Mouse (Mus musculus) heart, embryonic 16.5 days (tissue): ENCODE results near the gene Fkbp11. TPM values are rescaled to one million over a fixed set of nuclear protein-coding genes. Genes with fewer than 3 reads are reported as not detected.
A peak's percentile ranks its signal among the peaks of the same experiment; 100 is the strongest.

Experiments
- ATAC-seq: fragments of 200-750 bp; cut with Nextera tagmentation; replicated peaks from 2 replicates; pipeline ENCODE4 v1.8.0; 2017; ENCODE audit warnings: moderate number of reproducible peaks; ENCODE audit not compliant: insufficient read depth, low FRiP score; ENCODE audit errors: extremely low read depth
- H3K27ac ChIP-seq: fragments of 300-500 bp; sonication (generic); 2 replicates; pipeline ENCODE4 v1.5.1; 2014; ENCODE audit warnings: mild to moderate bottlenecking, low read length, control low read depth, moderate library complexity
- H3K27me3 ChIP-seq: fragments of 300-500 bp; sonication (generic); 2 replicates; pipeline ENCODE4 v1.6.1; 2014; ENCODE audit warnings: low read length, mixed read lengths; ENCODE audit not compliant: control insufficient read depth, insufficient read depth
- H3K36me3 ChIP-seq: fragments of 300-500 bp; sonication (generic); 2 replicates; pipeline ENCODE4 v1.6.1; 2014; ENCODE audit not compliant: control insufficient read depth, insufficient read depth
- H3K4me1 ChIP-seq: fragments of 300-500 bp; sonication (generic); 2 replicates; pipeline ENCODE4 v1.6.1; 2014; ENCODE audit warnings: low read length, mixed read lengths; ENCODE audit not compliant: control insufficient read depth, insufficient read depth
- H3K4me2 ChIP-seq: fragments of 300-500 bp; sonication (generic); 2 replicates; pipeline ENCODE4 v1.6.1; 2014; ENCODE audit warnings: low read depth, mild to moderate bottlenecking, control low read depth, low read length
- H3K4me3 ChIP-seq: fragments of 300-500 bp; sonication (generic); 2 replicates; pipeline ENCODE4 v1.5.1; 2014; ENCODE audit warnings: mild to moderate bottlenecking, control low read depth, low read length
- H3K9ac ChIP-seq: fragments of 300-500 bp; sonication (generic); 2 replicates; pipeline ENCODE4 v1.6.1; 2014; ENCODE audit warnings: low read length, control low read depth
- H3K9me3 ChIP-seq: fragments of 300-500 bp; sonication (generic); replicated peaks from 2 replicates; pipeline ENCODE4 v1.6.1; 2016; ENCODE audit warnings: low read length; ENCODE audit not compliant: control insufficient read depth
- WGBS: fragments of 180-500 bp; shearing (Covaris S2); extraction: QIAGEN DNeasy Blood & Tissue Kit; methylation state at CpG from one replicate; pipeline ENCODE4 v1.1.7; 2014; 5-methylcytosine and 5-hydroxymethylcytosine counted together
- polyA plus RNA-seq: library from polyadenylated mRNA; unstranded; fragments of >200 nt; fragmentation: Nextera tagmentation; extraction: Ambion mirVana; gene quantifications from 2 replicates; pipeline ENCODE4 v1.2.1, GENCODE M21; 2015

Fkbp11 gene
- polyA plus RNA-seq, 1 experiment from 2014 or later = 23.0 TPM

DNA sequence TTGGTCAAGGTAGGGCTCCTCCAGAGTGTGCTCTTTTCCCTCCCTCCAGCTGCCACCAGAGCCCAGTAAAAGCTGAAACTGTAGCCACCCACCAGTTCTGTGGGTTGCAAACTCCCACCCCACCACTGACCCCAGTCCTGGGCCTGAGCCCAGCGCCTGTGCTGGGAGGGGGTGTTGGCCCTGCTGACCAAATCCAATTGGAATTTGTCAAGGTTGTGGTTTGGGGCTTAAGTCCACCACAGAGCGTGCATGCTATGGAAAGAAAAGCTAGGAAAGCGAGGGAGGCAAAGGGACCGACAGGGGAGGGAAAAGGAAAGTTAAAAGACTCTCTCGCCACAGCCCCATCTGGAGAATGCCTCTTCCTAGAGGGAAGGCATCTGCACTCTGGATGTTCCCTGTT, 40.3 kb upstream of the Fkbp11 start:
- no peaks in the 10 kb centered on the region for H3K36me3 ChIP-seq
- H3K4me1 ChIP-seq = peaks cover 6% of the 10 kb centered on the region
- no peaks in the 10 kb centered on the region for H3K9me3 ChIP-seq
- no peak for ATAC-seq
- no peak overlapping the region for H3K9ac ChIP-seq
- no peak overlapping the region for H3K4me3 ChIP-seq
- no peak overlapping the region for H3K27ac ChIP-seq
- peaks cover 28% of the 10 kb centered on the region for H3K27me3 ChIP-seq
- no peak overlapping the region for H3K4me2 ChIP-seq
- WGBS = 33% methylated on average over 5 of the region's 5 CpGs

DNA sequence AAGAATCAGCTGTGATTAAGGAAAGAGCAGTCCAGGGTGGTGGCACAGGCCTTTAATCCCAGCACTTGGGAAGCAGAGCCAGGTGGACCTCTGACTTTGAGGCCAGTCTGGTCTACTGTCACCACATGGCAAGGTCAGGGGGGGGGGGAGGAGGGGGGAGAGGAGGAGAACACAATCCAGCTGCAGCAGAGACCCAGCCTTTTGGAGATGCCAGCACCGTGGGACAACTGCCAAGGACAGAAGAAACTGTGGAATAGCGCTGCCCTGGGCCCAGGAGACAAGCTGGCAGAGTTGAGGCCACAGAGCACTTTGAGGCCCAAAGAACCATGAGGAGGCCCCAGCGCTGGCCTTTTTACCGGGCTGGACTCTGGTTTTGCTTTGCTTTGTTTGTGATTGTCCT, 37.9 kb upstream of the Fkbp11 start:
- no peak overlapping the region for H3K4me2 ChIP-seq

DNA sequence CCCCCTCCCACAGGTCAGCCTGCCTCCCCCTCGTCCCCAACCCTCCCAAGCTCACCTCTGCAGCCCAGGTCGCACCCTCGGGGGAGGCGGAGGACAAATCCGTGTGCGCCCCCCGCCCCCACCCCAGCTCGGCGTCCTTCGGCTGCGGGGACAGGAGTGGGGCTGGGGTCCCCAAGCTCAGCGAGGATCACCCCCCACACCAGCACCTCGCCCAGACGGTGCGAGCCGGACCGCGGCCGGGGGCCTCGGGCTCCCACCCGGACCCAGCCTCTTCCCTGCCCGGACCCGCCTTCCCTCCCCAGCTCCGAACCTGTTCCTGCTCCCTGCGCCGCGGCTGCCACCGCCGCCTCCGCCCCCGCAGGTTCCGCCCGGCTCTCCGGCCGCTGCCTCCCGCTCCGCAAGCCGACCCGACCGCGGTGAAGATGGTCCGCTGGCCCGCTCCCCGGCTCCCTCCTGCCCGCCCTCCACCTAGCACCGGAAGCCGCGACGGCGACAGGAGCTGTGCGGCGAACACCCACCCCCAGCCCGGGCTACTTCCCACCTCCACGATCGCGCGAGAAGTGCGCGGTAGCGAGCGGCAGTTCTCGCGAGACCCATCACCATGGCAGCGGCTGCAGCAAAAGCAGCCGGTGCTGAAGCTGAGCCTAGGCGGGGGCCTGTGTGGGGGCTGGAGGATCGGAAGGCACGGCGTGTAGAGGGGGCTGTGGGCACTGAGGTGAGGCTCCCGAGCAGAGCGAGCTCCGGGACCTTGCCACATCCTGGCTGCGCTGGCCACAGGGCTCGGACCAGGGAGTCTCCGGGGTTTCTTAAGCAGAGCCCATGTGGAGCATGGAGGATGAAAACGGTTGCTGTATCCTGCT, 34.9 kb upstream of the Fkbp11 start, which contains the start of gene Arf3:
TSS of gene Arf3 (minus strand) at position 545 of the 860 bp plus-strand sequence.
- Histone ChIP-seq H3K9me3 (no peaks in the 10 kb centered on the region), H3K36me3 (0 out of 2 replicates have a peak, but pooled peaks cover 7% of the 10 kb centered on the region), H3K9ac (peak within 1 kb of the TSS; percentile 86), H3K27me3 (peaks cover 9% of the 10 kb centered on the region), H3K27ac (peak within 1 kb of the TSS; percentile 85), H3K4me2 (peak within 1 kb of the TSS; percentile 84), H3K4me1 (peaks cover 12% of the 10 kb centered on the region), H3K4me3 (peak within 1 kb of the TSS; percentile 99)
- ATAC-seq = peak; percentile 94
- WGBS = under 1% methylated on average over 75 of the region's 76 CpGs

More for the DNA sequence above, 37.9 kb upstream of the Fkbp11 start:
- Histone ChIP-seq H3K27me3 (peaks cover 16% of the 10 kb centered on the region), H3K4me3 (no peak overlapping the region), H3K9ac (no peak overlapping the region), H3K4me1 (peaks cover 12% of the 10 kb centered on the region), H3K27ac (no peak overlapping the region), H3K9me3 (no peaks in the 10 kb centered on the region), H3K36me3 (no peaks in the 10 kb centered on the region)
- WGBS = 75% methylated on average over 4 of the region's 4 CpGs
- no peak for ATAC-seq

DNA sequence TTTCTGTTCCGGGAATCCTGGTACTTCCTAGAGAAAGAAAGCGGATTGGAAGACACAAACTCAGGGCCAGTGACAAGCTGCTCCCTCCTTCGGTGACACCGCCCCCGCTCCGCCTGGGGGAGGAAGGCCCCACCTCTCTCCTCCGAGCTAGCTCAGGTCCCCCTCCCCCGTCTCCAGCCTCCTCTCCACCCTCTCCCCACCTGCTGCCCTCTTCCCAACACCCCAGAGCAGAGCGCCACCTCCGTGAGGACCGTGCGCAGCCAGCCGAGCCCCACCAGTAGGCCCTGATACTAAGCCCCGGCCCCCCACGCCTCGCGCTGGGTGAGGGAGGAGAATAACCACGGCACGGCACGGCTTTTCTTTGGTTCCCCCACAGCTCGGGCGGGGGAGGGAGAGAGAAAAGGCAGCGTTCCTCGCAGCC, 34.2 kb upstream of the Fkbp11 start:
- peak overlapping the region; percentile 86 for H3K9ac ChIP-seq
- H3K4me3 ChIP-seq = peak overlapping the region; percentile 99
- 0 out of 2 replicates have a peak, but pooled peaks cover 7% of the 10 kb centered on the region for H3K36me3 ChIP-seq
- H3K9me3 ChIP-seq = no peaks in the 10 kb centered on the region
- peak overlapping the region; percentile 84 for H3K4me2 ChIP-seq
- peaks cover 12% of the 10 kb centered on the region for H3K4me1 ChIP-seq
- ATAC-seq = peak; percentile 72
- H3K27ac ChIP-seq = peak overlapping the region; percentile 85
- peaks cover 9% of the 10 kb centered on the region for H3K27me3 ChIP-seq
- under 1% methylated on average over 22 of the region's 24 CpGs for WGBS

DNA sequence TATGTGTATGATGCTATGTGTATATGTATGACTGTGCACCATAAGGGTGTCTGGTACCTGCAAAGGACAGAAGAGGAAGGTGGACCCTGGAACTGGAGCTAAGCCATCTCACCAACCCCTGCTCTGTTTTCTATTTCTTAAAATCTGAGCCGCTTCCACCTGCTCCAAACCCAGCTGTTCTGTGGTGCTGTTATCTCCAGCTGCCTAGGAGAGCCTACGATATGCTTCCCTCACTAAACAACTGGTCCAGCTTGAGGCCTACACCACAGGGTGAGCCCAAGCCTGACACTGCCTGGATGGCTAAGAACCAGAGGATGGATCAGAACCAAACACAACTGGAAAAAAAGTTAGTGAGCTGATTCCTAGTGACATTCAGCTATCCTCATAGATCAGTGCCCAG, 26.1 kb upstream of the Fkbp11 start:
- H3K36me3 ChIP-seq = 0 out of 2 replicates have a peak, but pooled peaks cover 2% of the 10 kb centered on the region
- 81% methylated on average over 2 of the region's 2 CpGs for WGBS

DNA sequence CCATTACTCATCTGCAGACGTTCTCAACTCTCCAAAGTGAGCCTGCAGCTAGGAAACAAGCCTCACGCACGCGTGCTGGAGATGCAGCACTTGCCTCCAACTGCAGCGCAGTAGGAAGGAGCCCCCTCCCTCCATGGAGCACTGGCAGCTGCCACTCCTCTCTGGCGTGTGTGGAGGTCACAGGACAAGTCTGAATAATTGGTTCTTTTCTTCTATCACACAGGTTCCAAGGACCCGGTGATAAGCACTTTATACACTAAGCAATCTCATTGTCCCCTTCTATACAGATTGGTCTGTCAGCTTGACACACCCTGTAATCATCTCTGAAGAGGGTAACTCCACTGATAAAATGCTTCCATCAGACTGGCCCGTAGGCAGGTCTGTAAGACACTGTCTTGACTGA, 25.0 kb upstream of the Fkbp11 start:
- Histone ChIP-seq H3K9me3 (no peaks in the 10 kb centered on the region), H3K27me3 (no peaks in the 10 kb centered on the region), H3K4me1 (no peaks in the 10 kb centered on the region), H3K36me3 (no peaks in the 10 kb centered on the region), H3K27ac (no peak overlapping the region), H3K9ac (no peak overlapping the region), H3K4me3 (no peak overlapping the region), H3K4me2 (no peak overlapping the region)
- no peak for ATAC-seq
- 59% methylated on average over 8 of the region's 8 CpGs for WGBS

More for the DNA sequence above, 26.1 kb upstream of the Fkbp11 start:
- no peak for ATAC-seq
- H3K4me1 ChIP-seq = no peaks in the 10 kb centered on the region
- H3K9me3 ChIP-seq = no peaks in the 10 kb centered on the region
- H3K27ac ChIP-seq = no peak overlapping the region
- H3K4me3 ChIP-seq = no peak overlapping the region
- H3K4me2 ChIP-seq = no peak overlapping the region
- H3K9ac ChIP-seq = no peak overlapping the region
- no peaks in the 10 kb centered on the region for H3K27me3 ChIP-seq

DNA sequence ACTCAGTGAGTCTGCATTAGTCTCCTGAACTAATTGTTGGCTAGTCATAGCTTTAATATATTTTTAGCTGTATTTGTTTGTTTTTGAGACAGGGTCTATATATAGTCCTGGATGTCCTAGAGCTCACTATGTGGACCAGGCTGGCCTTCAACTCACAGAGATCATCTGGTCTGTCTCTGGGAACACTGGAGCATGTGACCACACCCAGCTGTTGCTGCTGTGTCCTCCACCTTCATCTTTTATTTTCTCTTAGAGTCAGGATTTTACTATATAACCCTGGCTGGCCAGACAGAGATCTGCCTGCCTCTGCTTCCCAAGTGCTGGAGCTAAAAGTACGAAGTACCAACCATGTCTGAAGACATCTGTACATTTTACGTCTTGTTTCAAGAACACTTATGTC, 21.1 kb upstream of the Fkbp11 start:
- WGBS = 95% methylated on average over 2 of the region's 2 CpGs
- Histone ChIP-seq H3K4me2 (no peak overlapping the region), H3K36me3 (no peaks in the 10 kb centered on the region), H3K9ac (no peak overlapping the region), H3K4me1 (peaks cover 15% of the 10 kb centered on the region), H3K27ac (no peak overlapping the region), H3K27me3 (no peaks in the 10 kb centered on the region), H3K4me3 (no peak overlapping the region), H3K9me3 (no peaks in the 10 kb centered on the region)
- no peak for ATAC-seq

DNA sequence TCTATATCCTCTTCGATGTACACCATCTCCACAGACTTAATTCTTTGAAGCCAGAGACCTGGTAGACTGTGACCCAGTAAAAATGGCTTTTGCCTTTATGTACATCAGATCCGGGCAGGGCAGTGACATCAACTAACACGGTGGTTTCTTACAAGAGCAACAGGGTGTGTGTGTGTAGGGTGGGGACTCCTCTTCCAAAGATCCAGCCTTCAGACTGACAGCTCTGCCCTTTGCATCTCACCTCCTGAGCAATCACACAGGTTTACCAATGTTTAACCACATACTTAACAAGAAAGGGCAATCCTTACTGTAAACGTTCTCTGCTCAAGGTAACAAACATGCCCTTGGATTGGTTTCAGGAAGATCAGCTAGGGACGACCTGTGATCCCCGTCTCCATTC, 19.3 kb upstream of the Fkbp11 start:
- H3K27ac ChIP-seq = no peak overlapping the region
- ATAC-seq = no peak
- H3K4me1 ChIP-seq = peaks cover 15% of the 10 kb centered on the region
- H3K36me3 ChIP-seq = 0 out of 2 replicates have a peak, but pooled peaks cover 3% of the 10 kb centered on the region
- WGBS = 76% methylated on average over 6 of the region's 6 CpGs
- H3K9ac ChIP-seq = no peak overlapping the region
- H3K4me2 ChIP-seq = no peak overlapping the region
- H3K4me3 ChIP-seq = no peak overlapping the region
- no peaks in the 10 kb centered on the region for H3K9me3 ChIP-seq
- no peaks in the 10 kb centered on the region for H3K27me3 ChIP-seq

DNA sequence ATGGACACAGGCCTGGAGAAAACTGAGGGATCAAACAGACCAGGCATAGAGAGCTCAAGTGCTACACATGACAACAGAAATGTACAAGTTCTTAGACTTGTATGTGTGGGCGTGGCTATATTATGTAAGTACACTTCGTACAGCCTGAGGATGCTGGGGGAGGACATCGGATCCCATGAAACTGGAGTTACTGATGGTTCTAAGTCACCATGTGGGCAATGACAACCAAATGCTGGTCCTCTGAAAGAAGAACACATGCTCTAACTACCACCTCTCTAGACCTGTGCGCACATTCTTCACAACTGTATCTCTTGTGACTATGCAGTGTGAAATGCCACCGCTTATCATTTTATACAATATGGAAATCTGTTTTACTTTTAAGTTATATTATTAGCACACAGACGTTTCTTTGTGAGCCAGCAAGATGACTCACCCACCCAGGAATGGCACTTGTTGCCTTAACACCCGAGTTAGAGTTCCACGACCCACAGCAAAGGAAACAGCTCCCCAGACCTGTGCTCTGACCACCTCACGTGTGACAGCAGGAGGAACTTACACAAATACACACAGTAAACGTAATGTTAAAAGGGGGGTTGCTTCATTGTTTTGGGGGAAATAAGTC, 18.5 kb upstream of the Fkbp11 start:
- H3K9me3 ChIP-seq = no peaks in the 10 kb centered on the region
- H3K36me3 ChIP-seq = 0 out of 2 replicates have a peak, but pooled peaks cover 4% of the 10 kb centered on the region
- ATAC-seq = no peak
- H3K27ac ChIP-seq = no peak overlapping the region
- H3K9ac ChIP-seq = no peak overlapping the region
- 55% methylated on average over 10 of the region's 10 CpGs for WGBS
- no peak overlapping the region for H3K4me3 ChIP-seq
- H3K27me3 ChIP-seq = no peaks in the 10 kb centered on the region
- peaks cover 15% of the 10 kb centered on the region for H3K4me1 ChIP-seq
- H3K4me2 ChIP-seq = no peak overlapping the region
